Mouse (Mus musculus): ENCODE measurements around the gene Prrc2b.

GRCm38 (mm10) chr2:32121785-32122184 is 29.1 kb upstream of the Prrc2b start:
- TF ChIP-seq CTCF (conservative IDR thresholded peaks at IDR 0.05; ENCODE audit: insufficient read depth, insufficient read length, low read depth, low read length) (no peak), POLR2A (IDR thresholded peaks at IDR 0.05; ENCODE audit: low read depth, low read length) (no peak)

Measured in kidney, adult 2 months (tissue).